Mouse (Mus musculus) induced T-regulatory cell, adult 2 months (primary cell): ENCODE measurements around the gene Smad3.

Experiments used
- DNase-seq: peaks from one replicate; pipeline ENCODE4 v3.0.0-alpha.2; 2012; ENCODE audit warnings: low read depth

Smad3 gene

DNA sequence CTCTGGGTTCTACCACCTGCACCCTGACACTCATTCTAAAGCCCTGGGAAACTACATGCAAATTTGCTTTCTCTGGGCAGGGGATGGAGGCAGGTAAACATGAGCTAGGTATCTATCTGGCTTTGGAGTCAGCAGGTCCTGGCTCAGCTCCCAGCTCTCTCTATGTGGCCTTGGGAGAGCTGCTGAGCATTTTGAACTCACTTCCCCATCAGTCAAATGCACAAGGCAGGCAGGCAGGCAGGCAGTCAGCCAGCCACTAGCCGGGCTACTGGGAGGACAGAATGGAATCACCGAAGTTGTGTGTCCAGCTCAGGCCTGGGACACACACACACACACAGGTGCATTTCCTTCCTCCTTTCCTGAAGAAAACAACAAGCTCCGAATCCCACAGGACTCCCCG is 58.6 kb downstream of the Smad3 start:
- DNase-seq, result no peak

GRCm38 (mm10) chr9:63698320-63699045 is 59.3 kb downstream of the Smad3 start:
- peak; percentile 55 for DNase-seq

- no peak for DNase-seq
Measured at GRCm38 (mm10) chr9:63697606-63698005, 60.2 kb downstream of the Smad3 start.

GRCm38 (mm10) chr9:63696463-63697105 is 61.2 kb downstream of the Smad3 start:
- no peak for DNase-seq

DNA sequence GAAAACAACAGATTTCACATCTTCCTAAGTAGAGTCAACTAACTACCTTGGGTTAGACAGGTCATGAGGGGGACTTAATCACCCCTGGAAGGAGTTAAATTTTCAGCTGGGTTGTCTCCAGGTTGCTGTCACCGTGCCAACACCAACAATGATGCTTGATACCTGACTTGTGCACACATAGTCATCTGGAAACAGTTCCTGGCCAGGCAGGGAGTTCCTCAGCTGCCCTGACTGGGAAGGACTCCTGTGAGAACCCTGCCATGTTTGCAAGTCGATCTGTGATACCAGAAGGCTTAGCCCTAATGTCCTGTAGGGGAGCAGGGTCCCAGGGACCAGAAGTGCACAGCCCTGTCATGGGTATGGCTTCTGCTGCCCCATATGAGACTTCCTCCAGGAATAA is 65.8 kb downstream of the Smad3 start:
- no peak for DNase-seq

DNA sequence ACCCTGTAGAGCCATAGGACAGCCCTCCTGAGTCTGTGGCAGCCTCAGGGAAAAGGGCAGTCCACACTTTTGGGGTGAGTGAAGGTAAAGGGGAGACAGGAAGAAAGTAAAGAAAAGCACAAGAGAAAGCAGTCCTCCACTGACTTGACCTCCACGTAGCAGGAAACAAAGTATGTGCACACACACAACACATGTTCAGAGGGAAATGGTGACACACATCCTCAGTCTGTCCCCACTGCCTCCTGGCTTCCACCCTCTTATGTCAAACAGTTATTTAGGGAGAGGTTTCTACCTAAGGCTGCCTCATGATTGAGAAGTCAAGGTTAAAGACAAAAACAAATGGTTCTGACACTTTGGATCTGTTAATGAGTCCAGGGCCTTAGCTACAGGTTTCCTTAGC is 67.3 kb downstream of the Smad3 start:
- DNase-seq, result no peak

DNA sequence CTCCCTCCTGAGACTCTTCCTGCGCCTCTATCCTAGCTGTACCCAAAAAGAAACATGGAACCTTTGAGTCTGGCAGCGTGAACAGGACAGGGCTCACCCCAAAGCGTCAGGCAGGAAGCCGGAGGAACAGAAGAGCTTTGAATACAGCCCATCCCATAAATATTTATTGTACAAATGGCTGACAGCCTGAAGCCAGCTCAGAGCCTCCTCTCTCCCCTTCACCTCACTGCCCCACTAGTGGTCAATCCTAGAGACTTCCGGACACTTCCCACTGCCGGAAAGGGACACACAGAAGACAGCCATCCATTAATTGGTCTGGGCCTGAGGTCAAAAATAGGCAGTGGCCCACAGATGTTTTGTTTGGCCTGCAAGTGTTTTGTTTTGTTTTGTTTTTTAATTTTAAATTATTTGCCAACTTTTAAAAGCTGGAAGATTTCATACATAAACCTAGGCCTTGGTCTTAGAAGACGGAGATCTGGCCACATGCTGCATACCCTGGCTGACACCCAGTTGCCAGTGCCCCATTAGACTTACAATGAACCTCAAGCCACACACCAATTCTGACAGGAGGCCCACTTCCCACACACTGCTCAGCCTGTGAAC is 70.3 kb downstream of the Smad3 start:
- no peak for DNase-seq

- DNase-seq, result no peak
Measured at GRCm38 (mm10) chr9:63685352-63685751, 72.4 kb downstream of the Smad3 start.

DNA sequence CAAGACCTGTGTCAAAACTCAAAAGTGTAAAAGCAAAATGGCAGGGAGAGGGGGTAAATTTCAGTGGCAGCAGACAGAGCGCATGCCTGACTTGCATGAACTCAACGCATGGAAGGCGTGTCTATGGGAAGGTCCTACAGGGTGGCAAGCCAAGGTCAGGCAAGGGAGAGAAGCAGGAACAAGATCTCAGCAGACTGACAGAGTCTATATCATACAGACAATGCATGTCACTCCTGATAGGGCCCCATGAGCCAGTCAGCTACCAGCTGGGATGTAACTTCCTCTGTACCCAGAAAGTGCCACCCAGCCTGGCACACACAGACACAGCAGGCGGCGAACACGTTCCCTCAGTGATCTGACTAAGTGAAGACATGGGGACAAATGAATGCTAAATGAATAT is 73.5 kb downstream of the Smad3 start:
- no peak for DNase-seq

DNA sequence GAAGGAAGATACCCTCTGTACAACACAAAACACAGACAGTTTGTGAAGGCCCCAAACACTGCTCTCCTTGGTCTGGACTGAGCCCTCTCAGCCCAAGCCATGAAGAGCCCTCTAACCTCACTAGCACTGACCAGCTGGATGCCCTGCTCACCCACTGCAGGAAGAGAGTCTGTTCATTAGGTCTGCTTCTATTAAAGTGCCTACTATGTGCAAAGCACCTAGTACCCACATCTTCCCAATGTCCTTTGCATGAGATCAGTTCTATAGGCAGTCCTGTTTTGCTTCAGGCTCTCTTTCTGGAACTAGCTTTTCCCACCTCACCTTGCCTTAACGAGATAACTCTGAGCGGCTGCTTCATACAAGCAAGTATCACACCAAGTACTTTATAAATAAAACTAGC is 74.9 kb downstream of the Smad3 start:
- DNase-seq, result no peak

- DNase-seq, result no peak
Measured at GRCm38 (mm10) chr9:63682301-63682700, 75.5 kb downstream of the Smad3 start.

DNA sequence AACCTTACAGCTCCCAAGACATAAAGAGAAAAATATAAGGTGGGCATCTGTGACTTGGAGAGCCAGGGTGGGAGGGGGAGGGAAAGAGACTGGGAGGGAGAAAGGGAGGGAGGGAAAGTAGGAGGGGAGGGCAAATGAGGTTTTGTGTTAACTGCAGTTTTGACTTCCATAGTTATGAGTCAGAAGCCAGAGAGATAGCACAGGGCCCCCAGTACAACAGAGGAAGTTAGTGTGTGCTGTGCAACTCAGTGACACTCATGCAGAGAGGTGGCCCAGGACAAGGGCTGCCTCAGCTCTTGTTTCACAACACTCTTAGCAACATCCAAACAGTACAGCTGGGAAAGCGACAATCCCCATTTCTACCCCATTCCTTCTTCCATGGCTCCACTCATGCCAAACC is 79.7 kb downstream of the Smad3 start:
- no peak for DNase-seq

GRCm38 (mm10) chr9:63677621-63678020 is 80.2 kb downstream of the Smad3 start:
- DNase-seq, result no peak

DNA sequence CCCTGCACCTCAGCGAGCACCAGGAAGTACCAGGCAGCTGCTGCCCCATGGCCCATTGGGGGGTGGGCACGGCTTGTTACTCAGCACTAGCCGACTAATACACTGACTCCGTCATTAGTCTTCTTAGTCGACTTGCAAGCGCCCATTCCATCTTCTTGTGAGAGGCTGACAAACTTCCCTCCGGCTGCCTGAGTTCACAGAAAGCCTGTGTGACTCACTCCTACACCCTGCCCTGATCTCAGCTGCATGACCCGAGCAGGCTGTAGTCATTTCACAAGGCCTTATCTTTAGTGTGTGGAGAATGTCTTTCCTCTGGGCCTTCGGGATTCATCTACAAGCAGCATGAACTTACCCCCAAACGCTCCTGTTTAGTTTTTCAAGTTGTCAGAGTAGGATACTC is 83.2 kb downstream of the Smad3 start:
- peak; percentile 30 for DNase-seq

GRCm38 (mm10) chr9:63673494-63673805 is 84.3 kb downstream of the Smad3 start:
- DNase-seq, result no peak

GRCm38 (mm10) chr9:63672797-63673493 is 84.8 kb downstream of the Smad3 start:
- DNase-seq, result no peak

- DNase-seq, result no peak
Measured at GRCm38 (mm10) chr9:63669816-63670215, 88.0 kb downstream of the Smad3 start.

DNA sequence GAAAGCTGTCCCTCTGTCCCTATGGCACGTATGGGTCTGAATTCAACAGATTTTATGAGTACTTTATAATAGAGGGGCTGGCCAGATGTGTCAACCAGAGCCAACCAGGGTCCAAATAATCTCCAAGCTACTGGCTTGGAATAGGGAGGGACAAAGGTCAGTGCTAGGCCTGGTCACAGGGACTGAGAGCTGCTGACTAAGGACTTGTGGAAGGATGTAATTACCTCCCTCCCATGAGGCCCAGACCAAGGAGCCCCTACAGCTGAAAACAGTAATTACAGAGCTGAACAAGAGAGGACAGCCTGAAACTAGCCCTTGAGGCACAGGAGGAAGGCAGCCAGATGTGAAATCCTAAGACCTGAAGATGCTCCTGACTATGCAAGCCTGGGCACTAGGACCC is 89.2 kb downstream of the Smad3 start:
- DNase-seq, result no peak

DNA sequence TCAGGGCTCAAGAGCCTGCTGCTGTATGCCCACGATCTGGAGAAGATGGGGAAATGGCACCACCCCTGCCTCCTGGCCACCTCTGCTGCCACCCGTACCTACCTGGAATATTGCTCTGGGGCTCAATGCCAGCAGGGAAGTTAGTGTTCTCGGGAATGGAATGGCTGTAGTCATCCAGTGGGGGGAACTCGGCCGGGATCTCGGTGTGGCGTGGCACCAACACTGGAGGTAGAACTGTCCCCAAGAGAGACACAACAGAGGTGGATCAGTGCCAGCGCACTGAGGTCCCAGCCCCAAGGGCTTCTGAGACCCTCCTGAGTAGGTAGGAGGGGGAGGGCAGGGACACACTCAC is 90.4 kb downstream of the Smad3 start:
- no peak for DNase-seq

DNA sequence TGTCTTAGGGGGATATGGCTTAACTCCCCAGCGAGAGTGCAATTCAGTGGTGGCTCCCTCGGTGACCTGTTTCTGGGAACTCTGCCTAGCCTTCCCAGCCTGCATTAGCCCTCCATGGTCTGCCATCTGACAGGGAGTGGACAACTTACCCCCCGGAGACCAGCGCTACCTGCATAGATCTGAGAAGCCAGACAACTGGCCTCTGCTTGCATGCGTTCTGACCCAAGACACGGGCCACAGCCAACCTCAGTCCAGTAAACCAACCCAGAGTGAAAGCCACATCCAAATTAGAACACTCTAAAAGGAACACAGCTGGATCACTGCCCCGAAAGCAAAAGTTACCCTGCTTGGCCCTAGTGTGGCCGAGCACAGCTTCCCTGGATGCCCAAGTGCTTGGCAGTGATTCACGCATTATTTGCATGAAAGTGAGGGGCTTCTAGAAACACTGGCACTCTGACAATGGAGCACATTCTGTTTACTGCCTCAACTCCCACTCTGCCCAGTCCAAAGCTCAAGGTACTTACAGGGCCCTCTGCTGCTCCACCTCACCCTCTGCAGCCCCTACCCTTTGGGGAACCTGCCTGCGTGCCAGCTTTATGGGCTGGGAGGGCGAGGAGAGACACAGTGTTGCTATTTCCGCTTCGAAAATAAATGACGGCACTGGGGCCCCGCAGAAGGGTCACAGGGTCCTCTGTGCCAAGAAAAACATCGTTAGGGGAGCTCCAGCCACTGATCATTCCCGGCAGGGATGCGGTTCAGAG is 91.0 kb downstream of the Smad3 start:
- DNase-seq, result no peak

- DNase-seq, result no peak
Measured at GRCm38 (mm10) chr9:63664792-63665646, 92.8 kb downstream of the Smad3 start.
